Mouse (Mus musculus) spleen, adult 2 months (tissue): ENCODE results near the gene Pde4c. TPM values are rescaled to one million over a fixed set of nuclear protein-coding genes. Genes with fewer than 3 reads are reported as not detected.

Source experiments
- DNase-seq, 2 experiments: peaks; one replicate each; pipeline versions ENCODE4 v3.0.0 to v3.0.0-alpha.2; 2012 to 2021; ENCODE audit warnings: low spot score in 2 of 2, low read depth in 1 of 2
- H3K27ac ChIP-seq: fragments of 200-500 bp; 2 replicates; pipeline ENCODE4 v1.5.1; 2012; ENCODE audit warnings: low read length, inconsistent platforms; ENCODE audit not compliant: insufficient read depth
- H3K27me3 ChIP-seq: fragments of 200-500 bp; 2 replicates; pipeline ENCODE4 v1.6.1; 2012; ENCODE audit warnings: mild to moderate bottlenecking, moderate library complexity, low read length, inconsistent platforms; ENCODE audit not compliant: control insufficient read depth, insufficient read depth
- H3K36me3 ChIP-seq: fragments of 200-500 bp; 2 replicates; pipeline ENCODE4 v1.6.1; 2012; ENCODE audit warnings: mild to moderate bottlenecking, low read length, inconsistent platforms; ENCODE audit not compliant: control insufficient read depth, insufficient read depth
- H3K4me1 ChIP-seq: fragments of 200-500 bp; 2 replicates; pipeline ENCODE4 v1.6.1; 2011; ENCODE audit warnings: inconsistent platforms; ENCODE audit not compliant: control insufficient read depth, insufficient read depth, insufficient read length
- H3K4me3 ChIP-seq: fragments of 200-500 bp; 2 replicates; pipeline ENCODE4 v1.5.1; 2011; ENCODE audit warnings: mild to moderate bottlenecking, inconsistent platforms; ENCODE audit not compliant: insufficient read depth, insufficient read length; ENCODE audit errors: extremely low read depth
- CTCF ChIP-seq: fragments of 200-500 bp; IDR thresholded peaks from 2 replicates; pipeline ENCODE4 v1.5.1; 2011; ENCODE audit warnings: mild to moderate bottlenecking, inconsistent platforms; ENCODE audit not compliant: insufficient read depth, insufficient read length, insufficient replicate concordance; ENCODE audit errors: extremely low read depth
- POLR2A ChIP-seq: fragments of 200-500 bp; IDR thresholded peaks from 2 replicates; pipeline ENCODE4 v1.6.1; 2011; ENCODE audit warnings: low read depth, low read length, inconsistent platforms
- WGBS: fragments of 180-500 bp; shearing (Covaris S2); methylation state at CpG from one replicate; pipeline ENCODE4 v1.1.7; 2018; 5-methylcytosine and 5-hydroxymethylcytosine counted together
- polyA plus RNA-seq: library from polyadenylated mRNA; depleted of rRNA; stranded (reverse); fragments of >200 nt; gene quantifications from 2 replicates; pipeline ENCODE4 v1.2.3, GENCODE M21; 2012

The Pde4c gene
- polyA plus RNA-seq, 1 experiment, result 2.8 TPM

- no peak overlapping the region for H3K4me3 ChIP-seq
- no peaks in the 10 kb centered on the region for H3K36me3 ChIP-seq
- peak in 1 of 2 experiments; percentile 66 for DNase-seq
- peaks cover 3% of the 10 kb centered on the region for H3K4me1 ChIP-seq
- no peaks in the 10 kb centered on the region for H3K27me3 ChIP-seq
- 6% methylated on average over 3 of the region's 3 CpGs for WGBS
- H3K27ac ChIP-seq, result no peak overlapping the region
- TF ChIP-seq CTCF (peak; percentile 96; the same call in 1 of the 2 replicates), POLR2A (no peak)
Measured at GRCm38 (mm10) chr8:70720739-70721138, 2.8 kb upstream of the Pde4c start.

- DNase-seq, result no peak
- H3K27ac ChIP-seq, result no peak overlapping the region
Measured at GRCm38 (mm10) chr8:70721601-70722000, 1.9 kb upstream of the Pde4c start.

GRCm38 (mm10) chr8:70724216-70724615, 696 bp downstream of the Pde4c start:
- Histone ChIP-seq H3K27ac (no peak overlapping the region), H3K27me3 (no peaks in the 10 kb centered on the region), H3K4me3 (no peak overlapping the region), H3K36me3 (no peaks in the 10 kb centered on the region), H3K4me1 (no peaks in the 10 kb centered on the region; the same call in 1 of the 2 replicates)
- 89% methylated on average over 12 of the region's 12 CpGs for WGBS
- TF ChIP-seq CTCF, result no peak
- no peak for TF ChIP-seq POLR2A
- no peak for DNase-seq

More at GRCm38 (mm10) chr8:70721601-70722000, 1.9 kb upstream of the Pde4c start:
- no peak for TF ChIP-seq CTCF
- TF ChIP-seq POLR2A, result no peak
- no peak overlapping the region for H3K4me3 ChIP-seq
- 93% methylated on average over 8 of the region's 8 CpGs for WGBS
- H3K4me1 ChIP-seq, result peaks cover 3% of the 10 kb centered on the region
- H3K27me3 ChIP-seq, result no peaks in the 10 kb centered on the region
- no peaks in the 10 kb centered on the region for H3K36me3 ChIP-seq

GRCm38 (mm10) chr8:70725792-70726447, 2.4 kb downstream of the Pde4c start:
- H3K4me1 ChIP-seq, result peaks cover 12% of the 10 kb centered on the region; the same call in 1 of the 2 replicates
- no peaks in the 10 kb centered on the region for H3K27me3 ChIP-seq
- no peaks in the 10 kb centered on the region for H3K36me3 ChIP-seq
- H3K4me3 ChIP-seq, result no peak overlapping the region
- TF ChIP-seq CTCF (no peak), POLR2A (no peak)
- no peak for DNase-seq
- no peak overlapping the region for H3K27ac ChIP-seq
- 42% methylated on average over 14 of the region's 14 CpGs for WGBS

GRCm38 (mm10) chr8:70726721-70727120, 3.2 kb downstream of the Pde4c start:
- WGBS, result 39% methylated on average over 11 of the region's 11 CpGs
- TF ChIP-seq POLR2A (no peak), CTCF (no peak)

GRCm38 (mm10) chr8:70729808-70730475, 6.4 kb downstream of the Pde4c start:
- TF ChIP-seq CTCF (peak; percentile 31; the same call in 1 of the 2 replicates), POLR2A (no peak)
- DNase-seq, result peak; percentile 45 to 73
- Histone ChIP-seq H3K4me1 (peaks cover 12% of the 10 kb centered on the region; the same call in 1 of the 2 replicates), H3K36me3 (no peaks in the 10 kb centered on the region), H3K4me3 (peak overlapping the region; percentile 47; the same call in 1 of the 2 replicates), H3K27ac (peak overlapping the region; percentile 19; the same call in 1 of the 2 replicates), H3K27me3 (no peaks in the 10 kb centered on the region)
- WGBS, result 2% methylated on average over 34 of the region's 34 CpGs

More at GRCm38 (mm10) chr8:70726721-70727120, 3.2 kb downstream of the Pde4c start:
- Histone ChIP-seq H3K36me3 (no peaks in the 10 kb centered on the region), H3K4me3 (no peak overlapping the region), H3K27ac (no peak overlapping the region), H3K27me3 (no peaks in the 10 kb centered on the region), H3K4me1 (peaks cover 12% of the 10 kb centered on the region; the same call in 1 of the 2 replicates)
- DNase-seq, result no peak
